Mouse (Mus musculus) CH12.LX (cell line): ENCODE results near the gene Rasl10a. TPM values are rescaled to one million over a fixed set of nuclear protein-coding genes. Genes with fewer than 3 reads are reported as not detected.

Source experiments
- DNase-seq: peaks from one replicate; pipeline ENCODE4 v3.0.0-alpha.2; 2013; ENCODE audit errors: extremely low read depth
- H3K27ac ChIP-seq: 2 replicates; pipeline ENCODE4 v1.5.1; 2012; ENCODE audit warnings: low read depth, mild to moderate bottlenecking, control low read depth, moderate library complexity; ENCODE audit not compliant: insufficient read depth
- H3K27me3 ChIP-seq: replicated peaks from 2 replicates; pipeline ENCODE3; 2012; ENCODE audit warnings: inconsistent platforms
- H3K36me3 ChIP-seq, 2 experiments: replicated peaks in 1 of 2; 2 replicates each; pipeline versions ENCODE3 to v1.6.1; 2012; ENCODE audit warnings: inconsistent platforms in 1 of 2, low read length in 1 of 2, mild to moderate bottlenecking in 1 of 2, mixed read lengths in 1 of 2, moderate library complexity in 1 of 2; ENCODE audit not compliant: control insufficient read depth in 1 of 2, insufficient read depth in 1 of 2
- H3K4me1 ChIP-seq, 2 experiments: 2 replicates each; pipeline ENCODE4 v1.6.1; 2012; ENCODE audit warnings: inconsistent platforms in 1 of 2, moderate library complexity in 1 of 2; ENCODE audit not compliant: insufficient read depth in 2 of 2, control insufficient read depth in 1 of 2
- H3K4me2 ChIP-seq: 2 replicates; pipeline ENCODE4 v1.6.1; 2012; ENCODE audit warnings: low read depth, mild to moderate bottlenecking, control low read depth; ENCODE audit not compliant: poor library complexity, insufficient read depth, severe bottlenecking
- H3K4me3 ChIP-seq, 3 experiments: fragments of 150-350 bp in 1 of 3; sonication (generic) in 1 of 3; replicated peaks in 1 of 3; 2 replicates each; pipeline versions ENCODE3 to v1.5.1; 2011 to 2012; ENCODE audit warnings: low read depth in 2 of 3, low read length in 2 of 3, mild to moderate bottlenecking in 2 of 3, moderate library complexity in 2 of 3, control low read depth in 1 of 3, improper control_type of control experiment in 1 of 3, inconsistent platforms in 1 of 3, mixed read lengths in 1 of 3; ENCODE audit not compliant: poor library complexity in 1 of 3
- H3K79me2 ChIP-seq: replicated peaks from 2 replicates; pipeline ENCODE4 v1.6.1; 2012; ENCODE audit warnings: mild to moderate bottlenecking, moderate library complexity; ENCODE audit not compliant: control insufficient read depth, poor library complexity, insufficient read depth, severe bottlenecking; ENCODE audit errors: extremely low read depth
- H3K9ac ChIP-seq: 2 replicates; pipeline ENCODE4 v1.6.1; 2012; ENCODE audit warnings: low read depth, mild to moderate bottlenecking, control low read depth, moderate library complexity; ENCODE audit not compliant: insufficient read depth
- H3K9me3 ChIP-seq: replicated peaks from 2 replicates; pipeline ENCODE3; 2012; ENCODE audit warnings: low read length, inconsistent platforms, mixed read lengths
- CTCF ChIP-seq, 2 experiments: IDR thresholded peaks in 1 of 2; conservative IDR thresholded peaks in 1 of 2; 2 replicates each; pipeline ENCODE4 v1.5.1; 2011 to 2012; ENCODE audit warnings: low read depth in 2 of 2, low read length in 2 of 2, improper control_type of control experiment in 1 of 2, inconsistent platforms in 1 of 2, mild to moderate bottlenecking in 1 of 2, moderate library complexity in 1 of 2
- MAZ ChIP-seq: IDR thresholded peaks from 2 replicates; pipeline ENCODE4 v1.6.1; 2012; ENCODE audit warnings: low read depth, mild to moderate bottlenecking, inconsistent platforms, low read length, improper control_type of control experiment, moderate library complexity
- MYC ChIP-seq: IDR thresholded peaks from 2 replicates; pipeline ENCODE4 v1.6.1; 2011; ENCODE audit warnings: low read depth, mild to moderate bottlenecking, improper control_type of control experiment, low read length
- NELFE ChIP-seq: IDR thresholded peaks from 2 replicates; pipeline ENCODE4 v1.6.1; 2011; ENCODE audit warnings: low read depth, low read length, improper control_type of control experiment
- NRF1 ChIP-seq: IDR thresholded peaks from 2 replicates; pipeline ENCODE4 v1.6.1; 2014; ENCODE audit warnings: low read depth, mild to moderate bottlenecking, inconsistent platforms, low read length, improper control_type of control experiment, moderate library complexity
- PAX5 ChIP-seq: IDR thresholded peaks from 2 replicates; pipeline ENCODE4 v1.6.1; 2012; ENCODE audit warnings: low read length, inconsistent platforms, mixed read lengths
- POLR2AphosphoS2 ChIP-seq: IDR thresholded peaks from 2 replicates; pipeline ENCODE4 v1.6.1; 2011; ENCODE audit warnings: low read depth, low read length, improper control_type of control experiment
- RAD21 ChIP-seq: IDR thresholded peaks from 2 replicates; pipeline ENCODE4 v1.6.1; 2011; ENCODE audit warnings: low read depth, mild to moderate bottlenecking, low read length, improper control_type of control experiment, moderate library complexity
- TBP ChIP-seq: conservative IDR thresholded peaks from 2 replicates; pipeline ENCODE4 v1.6.1; 2011; ENCODE audit warnings: low read depth, low read length, improper control_type of control experiment
- UBTF ChIP-seq: IDR thresholded peaks from 2 replicates; pipeline ENCODE4 v1.6.1; 2012; ENCODE audit warnings: low read depth, mild to moderate bottlenecking, inconsistent platforms, low read length, improper control_type of control experiment, moderate library complexity
- USF1 ChIP-seq: IDR thresholded peaks from 2 replicates; pipeline ENCODE4 v1.6.1; 2014; ENCODE audit warnings: low read depth, mild to moderate bottlenecking, inconsistent platforms, low read length, improper control_type of control experiment
- ZC3H11A ChIP-seq: IDR thresholded peaks from 2 replicates; pipeline ENCODE4 v1.6.1; 2012; ENCODE audit warnings: low read depth, mild to moderate bottlenecking, inconsistent platforms, low read length, improper control_type of control experiment
- ZKSCAN1 ChIP-seq: IDR thresholded peaks from 2 replicates; pipeline ENCODE4 v1.6.1; 2012; ENCODE audit warnings: low read depth, inconsistent platforms, low read length, improper control_type of control experiment, borderline replicate concordance
- ZMIZ1 ChIP-seq: IDR thresholded peaks from 2 replicates; pipeline ENCODE4 v1.6.1; 2012; ENCODE audit warnings: low read depth, mild to moderate bottlenecking, inconsistent platforms, low read length, improper control_type of control experiment
- dilution Hi-C: fragments of 300-500 bp; cut with MboI; formaldehyde crosslinking; loops from 2 replicates; pipeline ENCODE4 v1.14.3; 2020; ENCODE audit warnings: low sequenced_read_pairs; ENCODE audit not compliant: extremely low pct_unique_long_range_greater_than_20kb, extremely low pct_ligation_motif_present
- in situ Hi-C: fragments of 300-500 bp; cut with MboI; formaldehyde crosslinking; loops from 3 replicates; pipeline ENCODE4 v1.14.3; 2019; ENCODE audit warnings: low sequenced_read_pairs, low pct_ligation_motif_present, low pct_unique_long_range_greater_than_20kb, mixed read lengths
- polyA plus RNA-seq: library from polyadenylated mRNA; unstranded; fragments of >175 nt; gene quantifications from 2 replicates; pipeline ENCODE4 v1.2.1, GENCODE M21; 2012; ENCODE audit warnings: low read depth; ENCODE audit not compliant: insufficient read length
- total RNA-seq, 2 experiments: library from RNA; depleted of rRNA; stranded (reverse); fragments of 300-350 nt in 1 of 2; fragments of >200 nt in 1 of 2; gene quantifications; 2 replicates each; pipeline ENCODE4 v1.2.3; 2012 to 2014

Gene Rasl10a
- total and polyA plus RNA-seq, 3 experiments, result 3.0 to 7.5 (median 6.5) TPM

GRCm38 (mm10) chr11:5102384-5102783 lies 44.5 kb downstream of the Rasl10a start:
- H3K36me3 ChIP-seq, result peaks cover 18 to 47% of the 10 kb centered on the region in 2 experiments

DNA sequence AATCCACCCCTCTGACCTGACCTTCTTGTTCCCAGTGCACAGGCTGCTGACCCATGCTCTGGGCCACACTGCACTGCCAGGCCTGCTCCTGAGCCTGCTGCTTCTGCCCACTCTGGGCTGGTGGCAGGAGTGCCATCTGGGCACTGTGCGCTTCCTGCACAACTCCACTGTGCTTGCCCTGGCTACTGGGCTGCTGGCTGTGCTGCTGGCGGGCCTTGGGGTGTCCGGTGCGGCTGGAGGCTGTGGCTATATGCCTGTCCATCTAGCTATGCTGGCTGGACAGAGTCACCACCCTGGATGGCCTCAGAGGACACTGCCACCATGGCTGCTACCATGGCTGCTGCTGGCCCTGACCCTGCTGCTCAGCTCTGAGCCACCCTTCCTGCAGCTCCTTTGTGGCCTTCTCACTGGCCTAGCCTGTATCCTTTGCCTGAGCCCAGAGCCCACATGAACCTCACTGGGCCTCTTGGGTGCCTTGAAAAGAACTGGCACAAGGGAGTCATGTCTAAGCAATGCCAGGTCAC lies 46.1 kb downstream of the Rasl10a start:
- in situ Hi-C loops, result no loop called here
- no peak overlapping the region for H3K27ac ChIP-seq
- H3K9me3 ChIP-seq, result no peaks in the 10 kb centered on the region
- no peaks in the 10 kb centered on the region for H3K79me2 ChIP-seq
- H3K27me3 ChIP-seq, result no peaks in the 10 kb centered on the region
- H3K4me2 ChIP-seq, result no peak overlapping the region
- peaks cover 7 to 18% of the 10 kb centered on the region in 2 experiments; a peak in 3 of 4 replicates for H3K4me1 ChIP-seq
- no peak overlapping the region for H3K9ac ChIP-seq
- peaks cover 18 to 47% of the 10 kb centered on the region in 2 experiments for H3K36me3 ChIP-seq
- TF ChIP-seq ZC3H11A (no peak), ZMIZ1 (no peak), PAX5 (no peak), MAZ (no peak), USF1 (no peak), RAD21 (no peak), NRF1 (no peak)
- dilution Hi-C loops, result no loop called here
- H3K4me3 ChIP-seq, result no peak overlapping the region
- DNase-seq, result no peak

More at GRCm38 (mm10) chr11:5102384-5102783, 44.5 kb downstream of the Rasl10a start:
- no peak for DNase-seq
- Histone ChIP-seq H3K79me2 (peaks cover 15% of the 10 kb centered on the region), H3K27me3 (no peaks in the 10 kb centered on the region), H3K4me2 (no peak overlapping the region), H3K27ac (no peak overlapping the region), H3K9ac (no peak overlapping the region), H3K4me1 (peaks cover 7 to 18% of the 10 kb centered on the region in 2 experiments; a peak in 3 of 4 replicates), H3K9me3 (no peaks in the 10 kb centered on the region), H3K4me3 (no peak overlapping the region)
- dilution Hi-C loops (no loop called here), in situ Hi-C loops (no loop called here)
- TF ChIP-seq NELFE (no peak), CTCF (conservative IDR thresholded peaks at IDR 0.05 in 1 of 2, IDR thresholded peaks at IDR 0.05 in 1 of 2; ENCODE audit: low read depth in 2 of 2, low read length in 2 of 2) (no peak), UBTF (no peak), MYC (no peak), POLR2AphosphoS2 (no peak), TBP (no peak)

DNA sequence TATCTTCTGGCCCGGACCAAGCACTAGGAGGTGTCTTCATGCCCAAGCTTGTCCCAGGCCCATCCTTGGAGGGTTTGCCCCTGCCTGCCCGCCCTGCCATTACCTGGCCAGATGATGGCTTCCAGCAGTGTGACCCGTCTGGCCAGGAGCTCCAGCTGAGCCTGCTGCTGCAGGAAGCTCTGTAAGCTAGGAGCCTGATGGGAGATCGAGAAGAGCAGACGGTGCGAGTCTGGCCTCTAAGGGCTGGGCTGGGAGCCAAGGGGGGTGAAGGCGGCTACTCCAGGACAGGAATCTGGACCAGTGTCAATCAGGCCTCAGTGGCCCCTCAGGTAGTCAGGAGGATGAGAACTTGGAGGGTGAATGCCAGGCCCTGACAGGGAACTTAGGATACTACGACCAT lies 51.5 kb downstream of the Rasl10a start:
- peaks cover 27% of the 10 kb centered on the region for H3K27me3 ChIP-seq
- no peak overlapping the region for H3K4me3 ChIP-seq
- H3K9me3 ChIP-seq, result no peaks in the 10 kb centered on the region
- no peak for TF ChIP-seq ZKSCAN1
- TF ChIP-seq, all 38 proteins: peak for 0
- DNase-seq, result no peak
- no peak overlapping the region for H3K9ac ChIP-seq
- H3K4me1 ChIP-seq, result peaks cover 4 to 21% of the 10 kb centered on the region in 2 experiments
- H3K27ac ChIP-seq, result no peak overlapping the region
- in situ Hi-C loops, result no loop called here
- peaks cover 5 to 17% of the 10 kb centered on the region in 2 experiments for H3K36me3 ChIP-seq
- H3K79me2 ChIP-seq, result no peaks in the 10 kb centered on the region
- no peak overlapping the region for H3K4me2 ChIP-seq
- dilution Hi-C loops, result no loop called here

Other genes with a start within 250 kb of the Rasl10a start
- 45.2 and 53.6 TPM in 2 replicates for gene Nf2, start 208.6 kb upstream of the Rasl10a start, total RNA-seq (2012; rRNA removed)
- gene Nf2, start 208.6 kb upstream of the Rasl10a start, total RNA-seq (2014; rRNA removed), result 50.7 and 54.7 TPM in 2 replicates
- gene Nf2, start 208.6 kb upstream of the Rasl10a start, polyA plus RNA-seq, result 103 and 108 TPM in 2 replicates
- 50.7 and 53.5 TPM in 2 replicates for gene Nipsnap1, start 184.2 kb upstream of the Rasl10a start, total RNA-seq (2012; rRNA removed)
- 77.6 and 79.3 TPM in 2 replicates for gene Nipsnap1, start 184.2 kb upstream of the Rasl10a start, total RNA-seq (2014; rRNA removed)
- 94.0 and 97.9 TPM in 2 replicates for gene Nipsnap1, start 184.2 kb upstream of the Rasl10a start, polyA plus RNA-seq
- 62.7 and 81.5 TPM in 2 replicates for gene Thoc5, start 162.8 kb upstream of the Rasl10a start, total RNA-seq (2012; rRNA removed)
- 35.2 and 37.7 TPM in 2 replicates for gene Thoc5, start 162.8 kb upstream of the Rasl10a start, total RNA-seq (2014; rRNA removed)
- gene Thoc5, start 162.8 kb upstream of the Rasl10a start, polyA plus RNA-seq, result 83.8 and 86.0 TPM in 2 replicates
- gene Nefh, start 110.1 kb upstream of the Rasl10a start, total RNA-seq (2012; rRNA removed), result not detected in 2 replicates
- gene Nefh, start 110.1 kb upstream of the Rasl10a start, total RNA-seq (2014; rRNA removed), result not detected in 2 replicates
- 0.06 and 0.08 TPM in 2 replicates for gene Nefh, start 110.1 kb upstream of the Rasl10a start, polyA plus RNA-seq
- gene Ap1b1, start 71.3 kb upstream of the Rasl10a start, total RNA-seq (2012; rRNA removed), result 43.8 and 44.2 TPM in 2 replicates
- 31.2 and 38.6 TPM in 2 replicates for gene Ap1b1, start 71.3 kb upstream of the Rasl10a start, total RNA-seq (2014; rRNA removed)
- 51.5 and 57.8 TPM in 2 replicates for gene Ap1b1, start 71.3 kb upstream of the Rasl10a start, polyA plus RNA-seq
- 8.8 and 10.0 TPM in 2 replicates for gene Gas2l1, start 7.2 kb downstream of the Rasl10a start, total RNA-seq (2012; rRNA removed)
- gene Gas2l1, start 7.2 kb downstream of the Rasl10a start, total RNA-seq (2014; rRNA removed), result 2.6 and 3.3 TPM in 2 replicates
- gene Gas2l1, start 7.2 kb downstream of the Rasl10a start, polyA plus RNA-seq, result 10.2 and 12.5 TPM in 2 replicates
- gene Rhbdd3, start 40.8 kb downstream of the Rasl10a start, total RNA-seq (2012; rRNA removed), result 16.8 and 17.0 TPM in 2 replicates
- gene Rhbdd3, start 40.8 kb downstream of the Rasl10a start, total RNA-seq (2014; rRNA removed), result 11.6 and 15.0 TPM in 2 replicates
- 16.0 and 20.6 TPM in 2 replicates for gene Rhbdd3, start 40.8 kb downstream of the Rasl10a start, polyA plus RNA-seq
- gene Ewsr1, start 41.1 kb downstream of the Rasl10a start, total RNA-seq (2012; rRNA removed), result 399 and 425 TPM in 2 replicates
- gene Ewsr1, start 41.1 kb downstream of the Rasl10a start, total RNA-seq (2014; rRNA removed), result 418 and 428 TPM in 2 replicates
- 1,159 and 1,267 TPM in 2 replicates for gene Ewsr1, start 41.1 kb downstream of the Rasl10a start, polyA plus RNA-seq
- 0.13 TPM in 1 of 2 replicates, not detected in the other for gene Emid1, start 94.1 kb downstream of the Rasl10a start, total RNA-seq (2012; rRNA removed)
- not detected in 2 replicates for gene Emid1, start 94.1 kb downstream of the Rasl10a start, total RNA-seq (2014; rRNA removed)
- not detected in 2 replicates for gene Emid1, start 94.1 kb downstream of the Rasl10a start, polyA plus RNA-seq
- gene Kremen1, start 203.4 kb downstream of the Rasl10a start, total RNA-seq (2012; rRNA removed), result 9.9 and 11.8 TPM in 2 replicates
- gene Kremen1, start 203.4 kb downstream of the Rasl10a start, total RNA-seq (2014; rRNA removed), result 4.4 and 5.0 TPM in 2 replicates
- gene Kremen1, start 203.4 kb downstream of the Rasl10a start, polyA plus RNA-seq, result 6.9 and 7.3 TPM in 2 replicates